Mouse (Mus musculus): Measurements from ENCODE around the gene Rnf141.

GRCm38 (mm10) chr7:110868807-110869206 is 24.6 kb upstream of the Rnf141 start:
- TF ChIP-seq CTCF (IDR thresholded peaks at IDR 0.05) (no peak), EP300 (IDR thresholded peaks at IDR 0.05) (no peak)
